Mouse (Mus musculus) lung, postnatal 0 days (tissue): ENCODE results near the gene Efna4.

Experiments used
- CTCF ChIP-seq: IDR thresholded peaks from 2 replicates; pipeline ENCODE4 v1.5.1; 2016; ENCODE audit warnings: antibody characterized with exemption, mild to moderate bottlenecking
- EP300 ChIP-seq: IDR thresholded peaks from 2 replicates; pipeline ENCODE4 v1.6.1; 2016; ENCODE audit warnings: antibody characterized with exemption, mild to moderate bottlenecking, control low read depth

DNA sequence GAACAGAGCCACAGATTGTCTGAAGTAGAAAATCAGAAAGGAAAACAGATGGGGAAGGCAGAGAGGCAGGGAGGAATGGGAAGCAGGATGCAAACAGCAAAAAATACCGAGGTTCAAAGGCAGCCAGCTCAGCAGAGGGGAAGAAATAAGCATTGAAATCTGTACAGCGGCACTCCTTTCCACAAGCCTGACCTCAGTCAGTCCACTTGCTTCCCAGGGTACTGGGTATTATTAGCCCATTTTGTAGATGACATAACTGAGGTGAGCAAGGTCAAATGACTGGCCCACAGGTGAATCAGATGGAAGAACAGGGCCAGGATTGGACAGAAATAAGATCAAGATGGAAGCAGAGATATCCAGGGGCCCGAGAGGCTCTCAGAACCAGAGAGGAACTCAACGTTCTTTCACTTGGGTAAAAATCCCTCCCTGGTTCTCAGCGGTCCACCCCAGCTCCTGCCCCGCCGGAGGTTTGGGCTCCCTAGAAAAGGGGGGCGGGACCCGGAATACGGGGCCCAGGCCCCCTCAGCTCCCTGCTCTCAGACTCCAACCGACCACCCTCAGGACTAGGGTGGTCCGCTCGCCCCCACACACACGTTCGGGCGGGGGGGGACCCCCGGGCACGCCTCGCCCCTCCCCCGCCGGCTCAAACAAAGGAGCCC lies 637 bp downstream of the Efna4 start:
- TF ChIP-seq CTCF: no peak
- no peak for TF ChIP-seq EP300
